Mouse (Mus musculus) lung, postnatal 25 days (tissue): ENCODE results near the gene Pdx1.

Experiments used
- DNase-seq: peaks from one replicate; pipeline ENCODE4 v3.0.0; 2022; ENCODE audit warnings: low spot score

Pdx1 gene

GRCm38 (mm10) chr5:147284365-147284764 lies 14.6 kb downstream of the Pdx1 start:
- DNase-seq: no peak

- no peak for DNase-seq
Observed at GRCm38 (mm10) chr5:147291764-147292505, 22.2 kb downstream of the Pdx1 start.

DNA sequence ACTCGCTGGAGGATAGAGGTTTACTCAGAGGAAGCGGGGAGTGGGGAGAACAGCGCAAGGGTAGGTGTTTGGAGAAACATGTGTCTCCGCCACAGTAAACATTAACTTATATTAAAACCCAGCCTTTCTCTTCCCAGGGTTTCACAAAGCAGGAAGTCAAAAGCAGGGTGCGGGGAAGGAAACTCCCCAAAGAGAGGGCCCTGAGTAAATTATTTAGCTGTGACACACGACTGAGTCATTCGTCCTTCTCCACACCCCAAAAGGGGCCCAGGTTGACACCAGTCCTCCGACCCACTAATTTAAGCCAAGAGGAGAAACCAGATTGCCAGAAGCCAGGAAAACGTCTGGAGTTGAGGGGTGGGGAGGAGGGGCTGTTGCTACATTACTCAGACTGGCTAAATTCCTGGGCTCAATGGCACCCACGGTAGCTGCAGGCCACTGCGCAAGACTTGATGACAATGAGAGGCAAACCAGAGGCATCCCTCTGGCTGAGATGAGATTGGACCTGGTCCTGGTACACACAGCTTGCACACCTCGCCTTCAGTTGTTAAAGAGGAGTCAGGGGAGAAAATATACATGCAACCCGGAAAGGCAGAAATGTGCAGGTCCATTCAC lies 22.9 kb downstream of the Pdx1 start:
- DNase-seq: no peak

DNA sequence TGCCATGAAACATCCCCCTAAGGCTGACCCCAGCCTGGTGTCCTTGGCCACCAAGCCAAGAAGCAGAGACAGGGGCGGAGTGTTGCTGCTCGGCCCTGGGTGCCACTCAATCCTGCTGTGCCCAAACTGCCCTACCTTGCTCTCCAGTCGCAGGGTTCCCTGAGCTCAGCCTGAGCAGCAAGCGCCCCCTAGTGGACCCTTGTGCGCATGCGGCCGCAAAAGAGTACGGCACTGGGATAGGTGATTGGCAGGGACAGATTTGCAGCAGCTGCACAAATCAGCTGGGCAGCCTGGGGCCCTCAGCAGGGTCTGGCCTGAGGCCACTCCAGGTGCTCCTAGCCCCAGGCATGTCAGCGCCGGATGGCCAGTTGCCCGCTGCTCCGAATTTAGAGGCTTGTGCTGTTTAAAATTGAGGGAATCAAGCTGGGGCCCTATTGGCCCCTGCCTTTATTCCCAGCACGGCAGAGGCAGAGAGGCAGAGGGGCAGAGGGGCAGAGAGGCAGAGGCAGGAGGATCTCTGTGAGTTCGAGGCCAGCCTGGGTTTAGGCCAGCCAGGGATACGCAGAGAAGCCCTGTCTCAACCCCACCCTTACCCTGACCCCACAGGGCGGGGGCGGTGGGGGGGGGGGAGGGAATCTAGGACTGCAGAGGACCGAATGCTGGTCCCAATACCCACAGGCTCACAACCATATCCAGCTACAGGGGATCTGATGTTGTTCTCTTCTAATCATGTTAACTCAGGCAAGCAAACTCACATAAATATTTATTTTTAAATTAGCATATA lies 23.6 kb downstream of the Pdx1 start:
- peak; percentile 37 for DNase-seq

GRCm38 (mm10) chr5:147294121-147294520 lies 24.4 kb downstream of the Pdx1 start:
- DNase-seq: no peak

GRCm38 (mm10) chr5:147297249-147297648 lies 27.5 kb downstream of the Pdx1 start:
- DNase-seq: no peak

DNA sequence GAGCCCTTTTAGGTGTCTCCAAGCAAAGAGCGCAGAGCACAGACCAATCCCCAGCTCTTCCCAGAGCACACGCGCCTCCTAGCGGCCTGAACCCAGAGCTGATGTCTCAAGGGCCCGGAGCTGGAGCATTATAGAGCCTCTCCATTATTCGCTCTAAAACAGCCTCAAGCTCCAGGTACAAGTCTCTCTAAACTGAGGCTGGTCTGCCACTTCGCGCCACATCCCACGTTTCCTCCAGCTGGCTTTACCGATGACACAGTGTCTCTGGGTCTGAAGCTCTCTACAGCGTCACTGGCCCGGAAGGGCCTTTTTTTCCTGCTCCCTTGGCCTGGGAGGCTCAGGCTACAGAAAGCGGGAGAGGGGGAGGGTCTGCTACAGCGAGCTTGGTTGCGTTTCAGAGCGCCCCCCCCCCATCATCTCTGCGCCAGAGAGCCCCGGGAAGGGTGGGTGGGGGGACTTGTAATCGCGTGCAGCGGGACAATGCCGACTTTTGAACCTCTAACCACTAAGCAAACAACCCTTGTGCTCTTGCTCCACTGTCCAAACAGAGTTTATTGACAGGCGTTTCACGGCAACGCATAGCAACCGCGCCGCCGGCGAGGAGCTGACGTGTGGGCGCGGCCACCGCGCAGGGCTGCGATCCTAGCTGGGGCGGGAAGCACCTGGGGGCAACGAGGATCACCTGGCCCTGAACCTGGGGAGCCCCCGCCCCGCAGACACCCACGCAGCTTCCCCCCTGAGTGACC lies 29.7 kb downstream of the Pdx1 start:
- DNase-seq: peak; percentile 63

DNA sequence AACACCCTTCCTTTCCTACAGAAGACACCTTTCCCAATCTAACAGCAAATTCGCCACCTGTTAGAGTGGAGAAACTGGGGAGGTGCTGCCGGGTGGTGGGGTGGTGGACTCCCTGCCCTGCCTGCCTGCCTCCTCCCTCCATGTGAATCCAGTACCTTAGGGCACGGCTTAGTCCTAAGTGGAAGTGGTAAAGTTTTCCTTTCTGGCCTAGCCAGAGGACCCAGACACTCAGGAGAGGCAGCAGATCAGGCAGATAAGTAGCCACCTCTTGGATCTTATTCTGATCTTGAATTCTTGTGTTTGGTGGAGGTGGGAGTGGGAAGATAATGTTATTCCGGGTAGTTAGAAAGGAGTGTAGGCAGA lies 30.2 kb downstream of the Pdx1 start:
- no peak for DNase-seq

DNA sequence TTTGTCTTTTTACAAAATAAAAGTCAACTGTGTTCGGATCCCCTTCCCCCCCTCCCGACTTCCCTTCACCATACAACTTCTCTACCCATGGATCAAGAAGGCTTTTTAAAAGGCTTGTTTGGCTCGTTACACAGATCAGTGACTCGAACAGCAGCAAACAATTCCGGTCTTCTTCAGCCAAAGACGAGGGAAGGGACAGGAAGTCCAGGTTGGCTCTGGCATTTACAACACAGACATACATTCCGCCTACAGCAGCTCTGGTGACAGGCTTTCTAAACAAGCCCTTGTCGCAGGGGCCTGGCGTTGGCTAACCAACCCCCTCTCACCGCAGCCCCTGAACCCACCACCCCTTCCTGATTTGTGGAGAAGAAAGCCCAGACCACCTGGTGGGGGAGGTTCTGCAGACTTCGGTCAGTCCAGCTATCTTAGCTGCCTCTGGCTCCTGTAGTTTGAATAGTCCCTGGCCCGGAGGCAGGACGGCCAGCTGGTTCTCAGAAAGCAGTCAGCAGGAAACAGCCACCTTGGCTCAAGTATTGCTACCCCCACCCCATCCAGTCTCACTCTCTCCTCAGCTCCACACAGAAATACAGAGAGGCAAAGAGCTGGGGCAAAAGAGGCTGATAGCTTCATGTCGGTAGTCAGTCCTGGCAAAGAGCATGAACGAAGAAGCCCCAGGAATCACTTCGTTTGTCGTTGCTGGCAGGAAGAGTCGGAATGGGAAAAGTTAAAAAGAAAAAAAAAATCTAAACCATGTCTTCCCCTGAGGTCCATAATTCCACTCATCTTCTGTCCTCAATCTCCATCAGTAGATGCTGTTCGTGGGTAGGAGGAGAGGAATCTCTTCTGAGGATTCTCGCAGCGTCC lies 31.4 kb downstream of the Pdx1 start:
- no peak for DNase-seq

DNA sequence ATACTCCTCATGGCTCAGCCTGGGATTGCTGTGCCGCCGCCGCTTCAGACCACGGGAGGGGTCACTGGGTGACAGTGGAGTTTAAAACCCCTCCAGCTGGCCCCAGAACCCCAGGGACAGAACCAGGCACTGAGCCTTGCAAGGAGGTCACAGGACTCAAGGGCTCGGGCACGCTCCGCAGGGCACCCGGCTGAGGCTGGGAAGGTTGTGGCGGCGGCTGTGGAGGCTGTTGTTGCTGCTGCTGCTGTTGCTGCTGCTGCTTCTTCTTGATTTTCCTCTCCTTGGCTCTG lies 32.0 kb downstream of the Pdx1 start:
- DNase-seq: no peak

GRCm38 (mm10) chr5:147302141-147302540 lies 32.4 kb downstream of the Pdx1 start:
- DNase-seq: no peak

GRCm38 (mm10) chr5:147302746-147303400 lies 33.1 kb downstream of the Pdx1 start:
- no peak for DNase-seq

DNA sequence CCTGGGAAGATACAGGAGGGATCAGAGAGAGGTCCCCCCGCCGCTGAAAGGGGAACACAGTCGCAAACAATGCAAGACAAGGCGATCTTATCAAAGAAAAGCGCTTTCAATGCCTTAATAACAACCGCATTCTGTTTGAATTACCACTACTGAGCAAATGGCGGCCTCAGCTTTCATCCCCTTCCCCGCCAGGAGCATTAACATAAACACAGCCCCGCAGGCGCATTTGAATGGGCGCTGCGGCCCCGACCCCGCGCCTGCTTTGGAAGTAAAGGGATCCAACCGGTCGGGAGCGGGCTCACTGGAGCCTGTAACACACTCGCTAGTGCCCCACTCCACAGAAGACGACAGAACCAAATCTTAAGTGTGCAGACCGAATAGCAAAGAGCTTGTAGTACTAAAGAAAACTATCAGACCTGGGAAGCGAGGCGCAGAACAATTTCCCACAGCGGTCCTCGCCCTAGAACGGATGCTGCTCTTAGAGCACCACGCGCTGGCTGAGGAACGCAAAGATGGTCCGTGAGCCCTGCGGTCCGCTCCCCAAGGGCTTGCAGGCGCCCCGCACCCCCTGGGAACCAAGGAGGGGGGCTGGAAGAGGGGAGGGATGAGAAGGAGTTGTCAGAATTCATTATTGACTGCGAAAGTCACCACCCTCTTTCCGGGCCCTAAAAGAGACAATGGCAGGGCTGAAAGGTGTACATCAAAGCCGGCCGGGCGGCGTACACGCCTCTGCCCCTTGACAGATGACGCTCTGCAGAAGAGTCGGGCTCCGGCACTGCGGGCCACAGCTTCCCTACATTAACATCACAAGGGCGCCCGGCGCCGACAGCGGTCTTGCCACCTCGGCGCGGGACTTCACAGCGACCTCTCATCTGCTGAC lies 34.8 kb downstream of the Pdx1 start:
- no peak for DNase-seq

DNA sequence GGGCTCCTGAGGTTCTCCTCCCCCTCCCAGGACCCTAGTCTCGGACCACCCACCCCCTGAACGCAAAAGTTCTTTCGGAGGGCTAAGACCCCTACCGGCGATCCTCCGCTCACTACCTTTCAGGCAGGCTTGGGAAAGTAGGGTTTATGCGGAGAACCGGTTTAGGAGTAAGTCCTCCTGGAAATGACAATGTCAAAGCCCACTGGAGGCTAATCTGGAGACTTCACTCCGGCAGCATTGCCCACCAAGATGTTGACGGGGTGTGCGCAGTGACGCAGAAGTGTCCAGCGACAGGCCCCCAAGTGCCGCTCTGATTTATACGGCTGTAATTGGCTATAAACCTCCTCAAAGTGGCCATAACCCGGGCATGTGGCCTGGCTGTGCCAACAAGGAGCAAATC lies 35.4 kb downstream of the Pdx1 start:
- no peak for DNase-seq

DNA sequence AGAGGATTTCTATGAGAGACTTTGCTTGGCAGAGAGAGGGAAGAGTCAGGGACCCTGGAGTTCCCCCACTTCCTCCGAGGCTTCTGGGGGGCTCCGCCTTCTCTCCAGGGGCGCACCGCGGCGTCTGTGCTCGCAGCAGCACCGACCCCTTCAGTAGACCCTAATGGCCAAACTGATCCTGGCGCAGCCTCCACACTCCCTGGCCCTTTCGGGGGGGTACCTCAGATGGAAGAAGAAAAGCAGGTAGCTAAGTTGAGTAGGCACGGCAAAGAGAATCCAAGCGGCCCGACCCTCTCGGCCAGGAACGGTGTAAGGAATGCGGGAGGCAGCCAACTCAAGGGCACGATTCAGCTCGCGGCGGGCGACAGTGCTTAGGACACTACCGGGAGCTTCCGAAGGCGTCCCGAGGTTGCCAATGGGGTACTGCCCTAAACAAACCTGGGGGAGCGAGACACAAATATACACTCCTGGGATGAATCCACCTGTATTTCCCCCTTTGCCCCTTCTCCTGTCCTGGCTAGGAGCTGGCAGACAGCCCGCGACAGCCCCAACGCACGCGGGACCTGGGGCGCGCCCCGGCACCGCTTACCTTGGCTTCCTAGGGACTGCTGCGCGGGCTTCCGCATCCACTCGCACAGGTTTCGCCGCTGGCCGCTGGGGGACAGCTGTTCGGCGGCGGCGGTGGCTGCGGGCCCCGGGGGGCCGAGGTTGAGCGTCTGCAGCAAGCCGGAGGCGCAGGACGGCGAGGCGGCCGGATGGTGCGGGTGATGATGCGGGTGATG lies 36.3 kb downstream of the Pdx1 start:
- DNase-seq: no peak

DNA sequence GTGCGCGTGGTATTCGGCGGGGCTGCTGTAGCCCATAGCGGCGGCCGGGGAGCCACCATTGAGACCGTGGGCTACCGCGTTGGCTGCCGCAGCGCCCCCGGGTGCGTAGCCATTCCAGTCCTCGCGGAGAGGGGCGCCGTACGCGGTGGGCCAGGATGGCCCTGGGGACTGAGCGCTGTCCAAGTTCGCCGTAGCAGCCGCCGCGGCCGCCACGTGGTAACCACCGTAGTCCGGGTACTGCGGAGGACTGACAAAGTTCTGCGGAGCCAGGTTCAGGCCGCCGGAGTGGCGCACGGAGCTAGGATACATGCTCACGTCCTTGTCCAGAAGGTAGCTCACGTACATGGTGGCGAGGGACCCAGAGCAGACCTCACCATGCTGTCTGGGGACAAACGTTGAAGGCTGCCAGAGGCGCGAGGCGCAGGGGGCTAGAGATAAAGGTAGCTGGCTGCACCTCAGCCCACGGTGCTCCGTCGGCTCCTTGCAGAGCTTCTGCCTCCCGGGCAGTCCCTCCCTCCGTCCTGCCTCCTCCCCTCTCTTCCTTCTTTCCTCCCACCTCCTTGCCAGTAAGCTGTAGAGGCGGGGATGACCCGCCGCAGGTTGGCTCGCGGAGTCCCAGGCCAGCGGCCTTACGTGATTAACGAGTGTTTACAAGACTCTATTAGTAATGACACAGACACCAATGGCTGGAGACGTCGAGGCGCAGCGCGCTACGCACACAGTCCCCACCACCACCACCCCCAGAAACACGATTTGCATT lies 37.1 kb downstream of the Pdx1 start, which contains the start of gene Cdx2:
Cdx2 (minus strand) TSS at position 633 of the 760 bp plus-strand sequence.
- DNase-seq: no peak

DNA sequence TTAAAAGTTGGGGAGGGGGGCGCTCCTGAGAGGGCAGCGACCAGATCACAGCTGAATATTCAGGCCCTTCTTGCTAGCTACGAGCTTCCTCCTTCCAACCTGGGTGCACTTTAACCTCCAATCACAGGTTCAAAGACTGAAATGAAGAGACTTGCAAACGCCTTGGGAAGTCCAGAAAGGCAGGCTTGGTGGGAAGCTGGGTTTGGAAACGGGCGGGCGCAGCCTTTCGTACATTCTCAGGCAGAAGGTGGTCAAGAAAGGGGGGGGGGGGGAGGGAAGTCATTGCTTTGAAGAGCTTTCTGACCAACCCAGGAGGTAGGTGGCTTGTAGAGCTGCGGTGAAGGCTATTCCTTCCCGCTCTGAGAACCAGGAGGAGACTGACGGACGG lies 37.6 kb downstream of the Pdx1 start:
- no peak for DNase-seq

- DNase-seq: no peak
Observed at GRCm38 (mm10) chr5:147308451-147308850, 38.7 kb downstream of the Pdx1 start.

- DNase-seq: no peak
Observed at GRCm38 (mm10) chr5:147309786-147310185, 40.0 kb downstream of the Pdx1 start.
